Mouse (Mus musculus) R1 (cell line): Measurements from ENCODE around the gene Pdzd2.
A peak's percentile ranks its signal among the peaks of the same experiment; 100 is the strongest.

ENCODE experiments used
- DNase-seq: peaks from one replicate; pipeline ENCODE4 v3.0.0-alpha.2; 2018; ENCODE audit warnings: low read depth, low spot score

Pdzd2 gene

DNA sequence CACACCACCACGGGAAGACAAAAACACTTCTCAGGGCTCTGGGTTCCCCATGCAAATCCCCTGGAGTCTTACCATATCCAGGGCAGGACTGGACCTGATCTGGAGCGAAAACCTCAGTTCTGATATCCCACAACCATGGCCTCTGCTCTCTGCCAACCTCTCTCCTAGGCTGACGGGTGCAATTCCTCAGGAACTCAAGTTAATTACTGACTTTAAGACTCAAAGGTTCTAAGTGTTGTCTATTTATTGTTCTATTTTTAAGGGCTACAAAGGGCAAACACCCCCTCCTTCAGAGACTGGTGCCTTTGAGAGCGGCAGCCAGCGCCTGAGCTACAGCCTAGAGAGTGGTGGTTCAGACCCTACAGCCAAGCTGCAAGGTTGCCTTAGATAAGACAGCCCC lies 65.7 kb downstream of the Pdzd2 start:
- no peak for DNase-seq

DNA sequence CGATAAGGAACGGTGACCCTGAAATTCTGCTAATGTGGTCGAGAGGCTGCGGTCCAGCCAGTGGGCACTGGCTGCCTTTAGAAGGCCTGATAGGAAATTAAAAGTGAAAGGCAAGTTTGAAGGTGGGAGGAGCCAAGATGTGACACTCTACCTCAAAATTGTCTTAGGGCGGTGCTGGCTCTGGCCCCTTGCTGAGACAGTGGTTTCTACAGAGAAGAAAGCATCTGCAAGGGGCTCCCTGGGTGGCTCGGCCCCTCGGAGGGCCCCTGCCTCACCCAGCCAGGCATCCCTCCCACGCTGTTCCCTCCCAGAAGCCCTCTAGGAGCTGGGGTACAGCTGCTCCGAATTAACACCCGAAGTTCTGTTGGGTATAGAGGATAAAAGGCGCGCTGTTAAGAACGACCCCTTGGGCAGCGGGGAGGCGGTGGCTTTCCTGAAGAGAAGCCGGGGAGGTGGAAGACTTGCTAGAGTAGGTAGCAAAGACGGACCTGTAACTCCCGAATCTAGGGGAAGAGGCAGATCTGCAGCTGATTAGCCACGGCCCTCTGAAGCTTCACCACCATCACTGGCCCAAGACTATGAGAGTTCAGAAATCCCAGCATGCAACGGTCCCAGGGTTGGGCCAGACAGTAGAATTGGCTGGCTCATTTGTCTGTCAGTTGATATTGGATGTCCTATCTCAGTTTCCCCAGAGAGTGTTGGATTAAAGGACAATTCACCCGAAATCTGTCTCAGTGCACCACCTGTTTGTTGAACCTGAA lies 71.8 kb downstream of the Pdzd2 start:
- DNase-seq, result peak; percentile 59

DNA sequence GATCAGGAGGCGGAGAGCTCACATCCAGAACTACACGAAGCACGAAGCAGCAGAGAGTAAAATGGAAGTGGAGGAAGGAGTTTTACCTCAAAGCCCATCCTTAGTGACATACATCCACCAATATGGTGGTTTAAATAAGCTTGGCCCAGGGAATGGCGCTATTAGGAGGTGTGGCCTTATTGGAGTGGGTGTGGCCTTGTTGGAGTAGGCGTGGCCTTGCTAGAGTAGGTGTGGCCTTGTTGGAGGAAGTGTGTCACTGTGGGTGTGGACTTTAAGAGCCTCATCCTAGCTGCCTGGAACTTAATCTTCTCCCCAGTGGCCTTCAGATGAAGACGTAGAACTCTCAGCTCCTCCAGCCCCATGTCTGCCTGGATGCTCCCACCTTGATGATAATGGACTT lies 73.8 kb downstream of the Pdzd2 start:
- peak; percentile 85 for DNase-seq

DNA sequence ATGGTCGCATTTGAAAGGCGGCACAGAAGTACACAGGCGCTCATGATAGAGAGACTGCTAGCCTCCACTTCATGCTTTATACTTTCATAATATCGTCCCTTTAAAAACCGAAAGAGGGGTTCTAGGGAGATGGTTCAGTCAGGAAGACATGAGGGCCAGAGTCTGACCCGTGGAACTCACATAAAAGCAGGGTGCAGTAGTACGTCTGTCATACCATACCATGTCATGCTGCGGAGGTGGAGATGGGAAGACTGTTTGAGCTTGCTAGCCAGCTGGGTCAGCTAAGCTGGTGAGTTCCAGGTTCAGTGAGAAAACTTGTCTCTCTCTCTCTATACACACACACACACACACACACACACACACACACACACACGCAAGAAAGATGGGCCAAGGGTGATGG lies 76.4 kb downstream of the Pdzd2 start:
- DNase-seq, result no peak

DNA sequence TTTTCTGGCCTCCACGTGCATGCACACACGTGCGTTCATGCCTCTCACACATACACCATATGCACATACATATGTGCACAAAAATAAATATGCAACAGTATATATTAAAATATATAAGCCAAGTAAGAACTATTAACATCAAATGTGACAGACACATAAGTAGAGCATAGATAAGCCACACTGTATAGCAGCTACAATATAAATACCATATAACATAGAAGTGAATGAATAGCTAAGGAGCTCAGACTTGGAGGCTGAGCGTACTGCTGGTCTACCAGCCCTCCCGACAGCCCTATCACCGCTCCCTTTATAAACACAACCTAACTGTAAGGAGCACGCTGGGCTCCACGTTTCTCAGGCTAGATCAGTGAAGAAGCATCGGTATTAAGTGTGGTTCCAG lies 79.4 kb downstream of the Pdzd2 start:
- no peak for DNase-seq

DNA sequence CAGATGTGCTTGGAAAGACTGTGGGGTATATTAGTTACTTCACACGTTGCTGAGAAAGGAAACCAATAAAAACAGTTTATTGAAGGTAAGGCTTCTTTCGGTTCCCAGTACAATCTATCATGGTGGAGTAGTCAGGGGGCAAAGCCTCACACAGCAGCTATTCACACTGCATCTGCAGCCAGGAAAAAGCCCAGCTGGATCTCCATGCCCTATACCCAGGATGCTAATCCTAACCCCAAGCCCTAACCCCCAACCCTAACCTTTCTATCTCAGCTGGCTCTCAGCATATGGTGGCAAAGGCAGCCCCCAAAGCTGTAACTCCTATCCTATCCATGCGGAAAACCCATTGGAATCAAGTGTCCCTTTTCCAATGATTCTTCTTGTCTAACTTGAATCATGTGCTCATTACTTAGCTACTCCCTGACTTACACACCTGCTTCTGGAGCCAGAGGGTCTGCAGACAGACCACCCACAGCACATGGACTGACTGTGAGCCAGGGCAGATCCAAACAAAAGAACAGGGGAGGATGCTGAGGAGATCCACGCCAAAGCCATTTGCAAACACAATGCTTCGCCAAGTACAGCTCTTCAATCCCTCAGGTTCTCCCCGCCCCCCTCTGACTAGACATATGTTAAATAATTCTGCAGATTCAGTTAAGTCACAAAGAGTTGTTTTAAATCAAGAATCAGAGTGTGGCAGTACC lies 83.6 kb downstream of the Pdzd2 start:
- peak; percentile 50 for DNase-seq

DNA sequence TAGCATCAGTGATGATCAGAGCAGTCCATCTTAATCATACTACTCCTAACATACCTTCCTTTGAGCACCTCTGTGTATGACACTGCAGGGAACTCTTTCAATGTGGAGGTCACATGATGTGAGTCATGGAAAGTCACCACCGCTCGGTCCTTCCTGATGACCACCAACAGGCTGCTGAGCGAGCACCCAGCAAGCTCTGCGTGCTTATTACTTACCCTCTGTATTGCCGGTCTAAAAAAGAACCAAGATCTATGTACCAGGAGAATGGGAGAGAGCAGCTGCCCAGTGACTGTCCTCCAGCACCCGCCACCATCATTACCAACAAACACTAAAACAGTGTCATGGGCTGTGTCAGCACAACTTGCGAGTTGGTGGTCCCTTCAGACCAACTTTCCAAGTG lies 84.4 kb downstream of the Pdzd2 start:
- DNase-seq, result no peak

DNA sequence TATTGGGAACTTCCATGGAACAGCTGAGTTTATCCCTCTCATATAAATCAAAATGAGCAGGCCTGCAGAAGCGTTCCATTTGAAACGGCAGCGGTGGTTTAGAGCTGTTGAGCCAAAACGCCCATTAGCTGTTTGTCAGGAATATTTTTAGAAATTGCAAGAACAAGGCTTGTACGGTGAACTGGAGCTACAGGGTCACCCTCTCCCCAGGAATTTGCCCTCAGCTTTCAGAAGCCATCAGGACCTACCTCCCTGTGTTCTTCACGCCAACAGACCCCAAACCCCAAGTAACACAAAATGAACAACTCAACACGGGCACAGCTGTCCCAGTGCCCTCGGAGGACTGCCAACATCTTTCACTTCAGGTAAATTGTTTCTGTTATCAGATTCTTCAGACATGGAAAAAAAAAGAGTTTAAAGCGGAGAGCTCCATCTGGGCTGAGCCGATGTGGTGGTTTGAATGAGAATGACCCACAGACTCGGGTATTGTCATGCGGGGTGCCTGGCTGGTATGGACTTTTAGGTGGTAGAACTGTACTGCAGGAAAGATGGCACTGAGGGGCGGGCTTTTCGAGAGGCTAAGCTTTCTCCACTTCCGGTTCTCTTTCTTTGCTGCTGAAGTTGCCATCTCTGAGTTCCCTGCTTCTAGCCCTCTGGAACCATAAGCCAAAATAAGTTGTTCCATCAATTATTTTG lies 87.2 kb downstream of the Pdzd2 start:
- peak; percentile 35 for DNase-seq

DNA sequence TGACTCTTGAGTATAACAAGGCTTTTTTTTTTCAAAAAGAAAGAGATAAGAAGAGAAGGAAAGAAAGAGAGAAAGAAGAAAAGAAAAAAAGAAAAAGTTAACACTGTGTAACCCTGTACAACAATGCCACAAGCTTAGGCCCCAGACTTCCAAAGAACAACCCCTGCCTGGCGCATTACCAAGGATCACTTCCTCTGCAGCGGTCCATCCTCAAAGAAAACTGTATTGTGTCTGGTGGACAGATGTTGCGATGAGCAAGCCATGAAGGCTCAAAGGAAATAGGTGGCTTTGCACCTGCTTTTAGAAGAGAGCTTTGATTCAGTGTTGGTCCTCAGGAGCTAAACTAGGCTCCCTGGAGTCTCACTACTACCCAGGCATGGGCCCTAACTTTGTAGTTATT lies 89.5 kb downstream of the Pdzd2 start:
- no peak for DNase-seq

DNA sequence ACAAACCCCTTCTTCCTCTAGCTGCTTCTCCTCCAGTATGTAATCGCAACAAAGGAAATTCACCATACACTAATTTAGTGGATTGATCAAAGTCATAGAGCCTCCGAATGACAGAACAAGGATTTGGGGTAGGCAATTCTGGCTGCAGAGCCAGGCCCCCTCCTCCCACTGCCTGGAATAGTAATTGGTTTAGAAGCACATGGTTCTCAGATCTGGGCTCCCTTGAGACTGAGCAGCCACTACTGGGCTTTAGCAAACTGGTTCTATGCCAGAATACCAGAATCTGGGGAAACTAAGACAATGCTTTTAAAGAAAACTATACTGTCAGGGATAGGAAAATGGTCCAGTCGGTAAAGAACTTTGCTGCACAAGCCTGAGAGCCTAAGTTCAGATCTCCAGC lies 90.0 kb downstream of the Pdzd2 start:
- DNase-seq, result no peak

DNA sequence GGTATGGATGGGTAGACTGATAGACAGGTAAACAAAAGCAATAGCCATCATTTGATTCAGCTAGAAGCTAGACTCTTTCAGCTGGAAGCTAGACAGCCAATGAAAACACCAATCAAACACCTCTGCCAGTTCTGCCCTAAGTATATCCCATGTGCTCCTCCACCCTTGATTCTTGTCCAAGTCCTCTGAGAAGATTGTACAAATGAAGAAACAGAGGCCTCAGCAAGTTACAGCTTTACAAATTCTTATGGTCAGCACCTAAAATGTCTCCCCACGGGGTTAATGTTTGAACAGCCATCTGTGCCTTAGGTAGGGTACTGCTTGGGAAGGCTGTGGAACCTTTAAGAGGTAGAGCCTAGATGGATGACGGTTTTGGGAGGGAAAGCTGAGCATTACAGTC lies 90.6 kb downstream of the Pdzd2 start:
- no peak for DNase-seq

DNA sequence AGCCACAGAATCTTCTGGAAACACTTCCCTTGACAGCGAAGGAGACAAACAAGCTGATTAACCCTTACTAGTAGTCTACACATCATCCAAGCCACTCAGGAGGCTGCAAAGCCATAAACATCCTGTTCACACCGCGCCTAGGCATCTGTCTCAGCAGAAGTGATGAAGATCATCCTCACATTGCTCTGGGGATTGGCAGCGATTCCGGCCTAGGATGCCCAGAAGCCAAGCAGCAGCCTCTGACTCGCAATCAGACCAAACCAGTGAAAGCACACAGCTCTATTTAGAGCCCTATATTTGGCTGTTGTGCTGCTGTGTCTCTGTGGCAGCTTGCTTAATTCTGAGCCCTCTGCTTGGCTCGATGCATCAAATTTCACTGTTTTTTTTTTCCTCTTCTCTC lies 99.0 kb downstream of the Pdzd2 start:
- no peak for DNase-seq

DNA sequence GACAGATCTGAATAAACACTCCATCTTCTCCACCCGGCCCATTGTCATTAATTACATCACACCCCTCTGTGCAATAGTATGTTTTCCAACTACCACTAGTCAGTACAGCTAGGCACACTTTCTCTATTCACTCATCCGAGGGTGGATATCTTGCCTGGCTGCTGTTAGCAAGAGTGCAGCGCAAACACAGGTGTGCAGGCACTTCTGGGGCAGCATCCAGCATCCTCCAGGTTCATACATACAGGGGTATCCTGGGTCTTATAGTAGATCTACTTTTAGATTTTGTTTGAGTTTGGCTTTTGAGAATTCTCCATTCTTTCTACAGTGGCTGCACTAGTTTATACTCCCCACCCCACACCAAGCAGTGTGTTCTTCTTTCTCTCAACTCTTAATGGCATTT lies 99.9 kb downstream of the Pdzd2 start:
- DNase-seq, result no peak

DNA sequence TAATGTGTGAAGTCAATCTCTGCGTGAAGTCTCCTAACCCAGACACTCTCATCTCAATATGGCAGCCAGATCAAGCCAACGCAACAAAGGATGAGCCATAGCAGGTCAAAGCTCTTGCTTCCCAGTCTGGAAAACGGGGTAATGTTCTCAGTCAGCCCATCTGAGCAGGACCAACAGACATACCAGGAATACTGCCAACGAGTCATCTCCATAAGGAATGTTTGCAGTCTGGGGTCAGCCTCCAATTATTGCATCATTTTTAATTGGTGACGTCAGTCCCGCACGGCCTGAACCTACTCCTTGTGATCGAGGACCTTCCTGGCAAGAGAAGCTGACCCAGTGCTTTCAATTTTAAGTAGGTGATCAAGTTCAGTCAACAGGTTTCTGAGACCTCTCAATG lies 100.5 kb downstream of the Pdzd2 start:
- DNase-seq, result no peak

DNA sequence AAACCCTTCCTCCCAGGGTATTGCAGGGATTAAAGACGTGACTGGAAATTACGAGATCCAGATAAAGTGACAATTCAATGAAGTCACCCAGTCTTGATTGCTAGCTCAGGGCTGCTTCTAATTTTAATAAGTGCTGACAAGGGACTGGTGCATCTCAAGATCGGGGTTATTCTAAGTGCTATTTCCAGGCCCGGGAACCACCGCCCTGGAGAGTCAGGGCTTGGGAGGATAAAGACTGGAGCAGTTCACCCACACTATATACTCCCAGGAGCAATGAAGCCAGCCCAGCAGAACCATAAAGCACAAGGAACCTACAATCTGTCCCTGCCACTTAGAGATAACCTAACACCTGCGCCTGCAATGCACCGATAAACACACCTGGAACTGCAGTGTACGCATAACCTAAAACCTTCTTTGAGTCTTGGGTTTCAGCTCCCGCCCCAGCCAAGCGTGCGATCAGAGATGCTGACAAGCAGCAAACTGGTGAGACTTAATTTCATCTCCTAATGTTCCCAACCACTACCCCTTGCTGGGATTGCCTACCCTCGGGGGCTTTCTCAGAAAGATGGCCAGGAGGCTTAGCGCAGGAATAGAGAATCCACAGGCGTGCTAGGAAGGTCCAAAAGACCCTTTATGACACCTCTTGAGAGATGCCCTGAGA lies 101.2 kb downstream of the Pdzd2 start:
- no peak for DNase-seq

DNA sequence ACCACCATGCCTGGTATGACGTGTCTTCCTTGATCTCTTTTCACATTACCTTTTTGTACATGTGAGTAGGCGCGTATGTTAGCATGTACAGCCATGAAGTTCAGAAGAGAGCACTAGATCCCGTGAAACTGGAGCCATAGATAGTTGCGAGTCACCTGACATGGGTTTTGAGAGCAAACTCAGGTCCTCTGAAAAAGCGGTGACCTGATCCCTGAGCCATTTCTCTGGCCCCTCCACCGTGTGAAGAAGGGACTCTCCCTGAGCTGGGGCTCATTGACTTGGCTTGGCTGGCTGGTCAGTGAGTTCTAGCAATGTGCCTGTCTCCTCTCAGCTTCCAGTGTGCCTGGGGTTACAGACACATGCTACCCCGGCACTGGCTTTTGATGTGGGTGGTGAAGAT lies 102.2 kb downstream of the Pdzd2 start:
- no peak for DNase-seq

DNA sequence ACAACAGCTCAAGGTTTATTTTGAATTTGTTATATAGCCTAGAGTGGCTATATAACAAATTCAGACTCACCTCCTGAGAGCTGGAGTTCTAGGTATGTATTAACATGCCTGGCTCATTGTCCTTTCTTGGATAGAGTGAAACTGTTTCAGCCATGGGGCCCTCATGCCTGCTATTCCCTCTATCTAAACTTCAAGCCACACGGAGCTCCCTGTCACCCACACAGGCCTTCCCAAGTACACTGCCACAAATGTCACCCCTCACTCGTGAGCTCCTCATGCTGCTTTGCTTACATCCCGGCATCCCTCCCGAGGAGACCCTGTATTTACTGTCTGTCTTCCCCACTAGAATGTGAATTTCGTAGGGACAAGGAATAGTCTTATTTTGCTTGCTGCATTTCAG lies 103.3 kb downstream of the Pdzd2 start:
- DNase-seq, result no peak

DNA sequence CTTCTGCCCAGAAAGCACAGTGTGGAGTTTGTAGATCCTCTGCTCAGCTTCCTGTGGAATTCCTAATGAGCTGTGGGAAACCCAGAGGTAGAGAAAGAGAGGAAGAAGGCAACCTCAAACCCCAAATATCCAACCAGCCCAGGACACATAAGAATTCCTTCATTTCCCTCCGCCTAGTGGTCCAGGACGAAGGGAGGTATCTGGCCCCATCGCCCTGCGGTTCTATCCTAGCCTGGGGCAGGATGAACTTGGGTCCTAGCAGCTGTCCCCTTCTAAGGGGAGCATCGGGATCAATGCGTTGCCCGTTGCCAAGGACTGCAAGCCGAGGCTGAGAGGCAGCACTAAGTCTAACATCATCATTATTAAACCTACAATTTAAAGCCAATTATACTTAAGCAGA lies 104.8 kb downstream of the Pdzd2 start:
- DNase-seq, result no peak

DNA sequence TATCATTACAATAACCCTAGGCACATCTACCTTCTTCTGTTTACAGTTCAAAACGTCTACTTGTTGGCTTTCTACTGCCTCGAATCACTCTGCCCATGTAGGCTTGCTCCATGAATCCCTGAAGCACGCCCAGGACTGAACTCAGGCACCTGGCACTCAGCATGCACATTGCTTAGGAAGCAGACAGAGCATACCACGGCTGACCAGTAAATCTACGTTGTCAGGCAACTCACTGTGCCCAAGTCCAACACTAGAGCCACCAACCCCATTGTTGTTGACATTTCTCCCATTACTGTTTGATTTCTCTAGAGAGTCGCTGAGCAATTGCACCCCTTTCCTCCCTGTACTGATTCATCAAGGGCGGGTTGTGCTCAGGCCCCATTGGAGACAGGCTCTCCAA lies 110.6 kb downstream of the Pdzd2 start:
- DNase-seq, result no peak

DNA sequence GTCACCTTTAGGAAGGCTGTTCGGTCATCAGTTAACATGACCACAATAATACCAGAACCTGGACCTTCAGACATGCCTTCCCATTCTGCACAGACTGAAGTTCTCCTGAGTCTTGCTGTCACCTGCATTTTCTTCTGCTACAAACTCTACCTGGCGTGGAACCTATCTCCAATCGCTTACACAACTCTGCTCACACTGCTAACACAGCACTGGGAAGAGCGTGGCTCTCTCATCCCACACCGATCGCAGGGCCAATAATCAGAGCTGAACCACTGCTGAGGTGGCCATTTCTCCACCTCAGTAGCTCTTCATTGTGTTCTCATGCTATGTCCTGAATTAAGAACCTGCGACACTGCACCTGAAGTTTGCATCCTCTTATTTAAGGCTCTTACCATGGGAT lies 111.3 kb downstream of the Pdzd2 start:
- DNase-seq, result no peak

DNA sequence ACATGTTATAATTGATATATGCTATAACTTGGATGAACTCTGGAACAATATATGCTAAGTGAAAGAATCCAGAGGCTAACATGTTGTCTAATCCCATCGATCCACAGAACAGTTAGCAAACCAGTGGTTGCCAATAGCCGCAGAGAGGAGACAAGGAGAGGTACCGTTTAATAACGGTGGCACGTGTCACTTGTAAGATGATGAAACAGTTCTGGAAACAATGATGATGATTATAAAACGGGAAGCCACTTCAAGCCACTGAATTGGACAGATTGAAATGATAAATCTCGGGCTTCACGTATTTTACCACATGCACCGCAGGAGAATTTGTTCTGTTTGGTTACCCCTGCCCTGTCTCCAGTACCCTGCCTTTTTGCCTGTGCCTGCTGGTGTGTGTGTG lies 112.8 kb downstream of the Pdzd2 start:
- DNase-seq, result no peak

DNA sequence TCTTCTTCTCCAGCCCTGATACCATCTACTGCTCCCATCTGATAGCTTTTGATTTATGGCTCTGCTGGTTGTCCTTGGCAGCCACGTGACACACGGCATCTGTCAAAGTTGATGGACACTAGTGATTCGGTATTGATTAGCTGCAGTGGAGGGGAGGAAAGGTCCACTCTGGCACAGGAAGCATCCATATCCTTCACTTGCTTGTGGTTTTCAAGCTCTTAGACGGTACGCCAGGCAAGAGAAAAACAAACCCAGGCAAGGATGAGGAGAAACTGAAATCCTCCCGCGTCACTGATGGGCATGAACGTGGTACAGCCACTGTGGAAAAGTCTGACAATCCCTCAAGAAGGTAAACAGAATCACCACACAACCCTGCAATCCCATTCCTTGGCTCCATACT lies 113.6 kb downstream of the Pdzd2 start:
- DNase-seq, result no peak
